Mouse (Mus musculus): ENCODE results near the gene Fbxo40.

- TF ChIP-seq CTCF (IDR thresholded peaks at IDR 0.05; ENCODE audit: borderline replicate concordance, insufficient read depth, low read depth, low read length) = no peak
- TF ChIP-seq POLR2A (IDR thresholded peaks at IDR 0.05; ENCODE audit: borderline replicate concordance, insufficient read depth, low read length) = no peak
Measured at GRCm38 (mm10) chr16:37034751-37035150, 44.5 kb upstream of the Fbxo40 start.
